Mouse (Mus musculus) intestine, embryonic 16.5 days (tissue): Measurements from ENCODE around the gene Hist1h2bb. TPM values are rescaled to one million over a fixed set of nuclear protein-coding genes. Genes with fewer than 3 reads are reported as not detected.
"Not testable (repeated sequence)": the region's sequence is repeated elsewhere in the genome, so short reads cannot be mapped to it uniquely, and the experiment has no call there.

Experiments used
- ATAC-seq: fragments of 200-750 bp; cut with Nextera tagmentation; 2 replicates; pipeline ENCODE4 v1.8.0; 2017; ENCODE audit warnings: moderate TSS enrichment, moderate library complexity
- H3K27ac ChIP-seq: fragments of 300-500 bp; sonication (generic); 2 replicates; pipeline ENCODE4 v1.5.1; 2014; ENCODE audit warnings: mild to moderate bottlenecking, low read length
- H3K27me3 ChIP-seq: fragments of 300-500 bp; sonication (generic); replicated peaks from 2 replicates; pipeline ENCODE4 v1.6.1; 2014; ENCODE audit warnings: low read length, control low read depth, mixed read lengths; ENCODE audit not compliant: control insufficient read depth, insufficient read depth
- H3K36me3 ChIP-seq: fragments of 300-500 bp; sonication (generic); 2 replicates; pipeline ENCODE4 v1.6.1; 2014; ENCODE audit warnings: low read length, control low read depth; ENCODE audit not compliant: control insufficient read depth, insufficient read depth
- H3K4me1 ChIP-seq: fragments of 300-500 bp; sonication (generic); 2 replicates; pipeline ENCODE4 v1.6.1; 2014; ENCODE audit warnings: low read length, control low read depth, mixed read lengths; ENCODE audit not compliant: control insufficient read depth, insufficient read depth
- H3K4me2 ChIP-seq: fragments of 300-500 bp; sonication (generic); 2 replicates; pipeline ENCODE4 v1.6.1; 2014; ENCODE audit warnings: low read depth, low read length, control low read depth
- H3K4me3 ChIP-seq: fragments of 300-500 bp; sonication (generic); 2 replicates; pipeline ENCODE4 v1.5.1; 2014; ENCODE audit warnings: mild to moderate bottlenecking, low read length
- H3K9ac ChIP-seq: fragments of 300-500 bp; sonication (generic); 2 replicates; pipeline ENCODE4 v1.6.1; 2014; ENCODE audit warnings: low read depth, low read length
- H3K9me3 ChIP-seq: fragments of 300-500 bp; sonication (generic); 2 replicates; pipeline ENCODE4 v1.6.1; 2016; ENCODE audit warnings: low read length, control low read depth; ENCODE audit not compliant: control insufficient read depth
- WGBS: fragments of 180-500 bp; shearing (Covaris S2); extraction: QIAGEN DNeasy Blood & Tissue Kit; methylation state at CpG from one replicate; pipeline ENCODE4 v1.1.7; 2014; 5-methylcytosine and 5-hydroxymethylcytosine counted together
- polyA plus RNA-seq: library from polyadenylated mRNA; unstranded; fragments of >200 nt; fragmentation: Nextera tagmentation; extraction: Ambion mirVana; gene quantifications from 2 replicates; pipeline ENCODE4 v1.2.1, GENCODE M21; 2015

The Hist1h2bb gene
- polyA plus RNA-seq, 1 experiment from 2014 or later, result 2.0 TPM

- peak overlapping the region; percentile 75 for H3K27ac ChIP-seq
- 2% methylated on average over 17 of the region's 36 CpGs for WGBS
- ATAC-seq, result no peak
- peak overlapping the region; percentile 45 for H3K4me3 ChIP-seq
- H3K4me1 ChIP-seq, result peaks cover 9% of the 10 kb centered on the region
- H3K27me3 ChIP-seq, result no peaks in the 10 kb centered on the region
- H3K36me3 ChIP-seq, result no peaks in the 10 kb centered on the region
- peak overlapping the region; percentile 48 for H3K4me2 ChIP-seq
- peak overlapping the region; percentile 60 for H3K9ac ChIP-seq
- no peaks in the 10 kb centered on the region for H3K9me3 ChIP-seq
Observed at GRCm38 (mm10) chr13:23744421-23745380, 1.8 kb upstream of the Hist1h2bb start.

- Histone ChIP-seq H3K4me1 (peaks cover 9% of the 10 kb centered on the region), H3K27me3 (no peaks in the 10 kb centered on the region), H3K9ac (peak within 1 kb of the TSS; percentile 75), H3K4me2 (peak within 1 kb of the TSS; percentile 58), H3K4me3 (peak within 1 kb of the TSS; percentile 48), H3K9me3 (no peaks in the 10 kb centered on the region), H3K27ac (peak within 1 kb of the TSS; percentile 100), H3K36me3 (no peaks in the 10 kb centered on the region)
- under 1% methylated on average over 23 of the region's 28 CpGs for WGBS
- peak; percentile 65 for ATAC-seq
Observed at GRCm38 (mm10) chr13:23745381-23746161, 963 bp upstream of the Hist1h2bb start, which contains the start of gene Hist1h3c. Gene Hist1h3c, minus strand, starts transcription at chr13:23745602.

- peak; percentile 16; the same call in 1 of the 2 replicates for ATAC-seq
- no peaks in the 10 kb centered on the region for H3K27me3 ChIP-seq
- H3K36me3 ChIP-seq, result no peaks in the 10 kb centered on the region
- H3K9ac ChIP-seq, result peak overlapping the region; percentile 63
- peak overlapping the region; percentile 54 for H3K4me2 ChIP-seq
- H3K4me3 ChIP-seq, result peak overlapping the region; percentile 37
- WGBS, result 6% methylated on average over 9 of the region's 13 CpGs
- H3K27ac ChIP-seq, result peak overlapping the region; percentile 100
- peaks cover 7% of the 10 kb centered on the region for H3K4me1 ChIP-seq
- H3K9me3 ChIP-seq, result no peaks in the 10 kb centered on the region
Observed at GRCm38 (mm10) chr13:23747081-23747891, 752 bp downstream of the Hist1h2bb start.

GRCm38 (mm10) chr13:23747892-23748288 lies 1.4 kb downstream of the Hist1h2bb start:
- Histone ChIP-seq H3K9me3 (no peaks in the 10 kb centered on the region), H3K9ac (peak overlapping the region; percentile 36; the same call in 1 of the 2 replicates), H3K4me3 (no peak overlapping the region), H3K36me3 (no peaks in the 10 kb centered on the region), H3K27me3 (no peaks in the 10 kb centered on the region), H3K4me2 (peak overlapping the region; percentile 26; the same call in 1 of the 2 replicates), H3K27ac (peak overlapping the region; percentile 100), H3K4me1 (peaks cover 7% of the 10 kb centered on the region)
- no peak for ATAC-seq
- WGBS, result 4% methylated on average over 4 of the region's 4 CpGs

- H3K27me3 ChIP-seq, result no peaks in the 10 kb centered on the region
- 94% methylated on average over 5 of the region's 5 CpGs for WGBS
- H3K4me1 ChIP-seq, result peaks cover 7% of the 10 kb centered on the region; the same call in 1 of the 2 replicates
- no peak overlapping the region for H3K4me2 ChIP-seq
- no peaks in the 10 kb centered on the region for H3K9me3 ChIP-seq
- H3K36me3 ChIP-seq, result no peaks in the 10 kb centered on the region
- no peak overlapping the region for H3K27ac ChIP-seq
- H3K4me3 ChIP-seq, result no peak overlapping the region
- H3K9ac ChIP-seq, result no peak overlapping the region
- ATAC-seq, result no peak
Observed at GRCm38 (mm10) chr13:23749563-23750121, 3.1 kb downstream of the Hist1h2bb start.

GRCm38 (mm10) chr13:23750839-23751477 lies 4.4 kb downstream of the Hist1h2bb start, which contains the start of gene Hist1h2ab:
Gene Hist1h2ab, plus strand, starts transcription at chr13:23751126.
- H3K4me3 ChIP-seq, result peak within 1 kb of the TSS; percentile 48
- under 1% methylated on average over 31 of the region's 47 CpGs for WGBS
- H3K27ac ChIP-seq, result peak within 1 kb of the TSS; percentile 95
- not testable (repeated sequence) for H3K9me3 ChIP-seq, H3K36me3 ChIP-seq, H3K4me1 ChIP-seq, H3K27me3 ChIP-seq
- peak within 1 kb of the TSS; percentile 66 for H3K9ac ChIP-seq
- peak within 1 kb of the TSS; percentile 55 for H3K4me2 ChIP-seq
- peak; percentile 34 for ATAC-seq

GRCm38 (mm10) chr13:23751478-23751956 lies 5.0 kb downstream of the Hist1h2bb start:
- peak overlapping the region; percentile 66 for H3K9ac ChIP-seq
- H3K4me3 ChIP-seq, result peak overlapping the region; percentile 48
- no peaks in the 10 kb centered on the region for H3K9me3 ChIP-seq
- no peaks in the 10 kb centered on the region for H3K27me3 ChIP-seq
- H3K27ac ChIP-seq, result peak overlapping the region; percentile 95
- H3K4me2 ChIP-seq, result peak overlapping the region; percentile 55
- H3K36me3 ChIP-seq, result no peaks in the 10 kb centered on the region
- WGBS, result 2% methylated on average over 11 of the region's 11 CpGs
- H3K4me1 ChIP-seq, result peaks cover 7% of the 10 kb centered on the region; the same call in 1 of the 2 replicates
- ATAC-seq, result peak; percentile 27

GRCm38 (mm10) chr13:23752067-23752741 lies 5.7 kb downstream of the Hist1h2bb start, which contains the start of gene Hist1h3b:
Gene Hist1h3b, plus strand, starts transcription at chr13:23752267.
- H3K36me3 ChIP-seq, H3K9me3 ChIP-seq, H3K4me1 ChIP-seq, H3K27me3 ChIP-seq: not testable (repeated sequence)
- peak; percentile 88 for ATAC-seq
- peak within 1 kb of the TSS; percentile 66 for H3K9ac ChIP-seq
- peak within 1 kb of the TSS; percentile 48 for H3K4me3 ChIP-seq
- peak within 1 kb of the TSS; percentile 95 for H3K27ac ChIP-seq
- peak within 1 kb of the TSS; percentile 56 for H3K4me2 ChIP-seq
- under 1% methylated on average over 14 of the region's 47 CpGs for WGBS
